In the genomic region with DNA sequence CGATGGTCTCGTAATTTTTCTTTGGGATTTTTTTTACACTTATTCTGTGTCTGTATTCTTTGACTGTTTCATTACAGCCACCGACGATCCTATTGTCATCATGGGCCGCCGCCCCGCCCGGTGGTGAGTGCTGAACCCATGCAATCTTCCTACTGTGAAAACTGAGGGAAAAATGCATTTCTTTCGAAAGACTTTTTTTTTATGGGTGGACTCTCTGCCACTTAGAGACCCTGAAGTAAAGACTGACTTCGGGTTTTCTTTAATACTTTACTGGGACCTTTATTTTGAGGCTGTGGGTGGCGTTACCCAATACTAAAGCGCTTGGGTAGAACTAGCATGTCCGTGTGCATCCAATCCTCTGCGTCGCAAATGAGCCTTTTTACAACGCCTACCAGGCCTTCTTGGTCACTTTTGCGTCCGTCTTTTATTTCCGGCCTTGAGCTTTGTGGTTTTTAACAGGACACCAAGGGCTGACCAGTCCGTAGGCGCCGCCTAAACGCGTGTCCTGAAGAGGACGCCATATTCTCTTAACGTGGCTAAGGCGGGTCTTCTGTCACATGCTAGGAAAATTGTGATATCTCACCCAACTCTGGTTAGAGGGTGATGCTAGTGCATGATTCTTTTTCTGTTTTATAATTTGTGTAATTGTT, we compare ENCODE assay signal across 8 mouse cellular contexts. TPM values are rescaled to one million over a fixed set of nuclear protein-coding genes. Genes with fewer than 3 reads are reported as not detected.
DNase-seq lines count a peak whose midpoint lies in the region; ATAC-seq and TF ChIP-seq lines count a peak whose summit lies in the region.

No protein-coding gene starts in this region.

- peaks cover 13% of the 10 kb centered on the region for H3K4me1 ChIP-seq in forebrain, embryonic 15.5 days
- no peaks in the 10 kb centered on the region for H3K4me1 ChIP-seq in intestine, embryonic 15.5 days (replicated peaks)
- peaks cover 5% of the 10 kb centered on the region; the same call in 1 of the 2 replicates for H3K4me1 ChIP-seq in liver, postnatal 0 days (ENCODE audit: insufficient read depth)
- H3K4me1 ChIP-seq in neural tube, embryonic 13.5 days (replicated peaks) = peaks cover 16% of the 10 kb centered on the region

- peak overlapping the region; percentile 49 for H3K4me2 ChIP-seq in forebrain, embryonic 15.5 days (replicated peaks)
- H3K4me2 ChIP-seq in intestine, embryonic 15.5 days (replicated peaks) = peak overlapping the region; percentile 48
- H3K4me2 ChIP-seq in liver, postnatal 0 days (ENCODE audit: low read depth, low read length) = peak overlapping the region; percentile 71
- peak overlapping the region; percentile 68 for H3K4me2 ChIP-seq in neural tube, embryonic 13.5 days

- no peak for TF ChIP-seq CTCF in layer of hippocampus, adult 2 months (conservative IDR thresholded peaks at IDR 0.05)
- 0 out of 2 replicates have a peak, but pooled peaks have one; percentile 14 for TF ChIP-seq CTCF in liver, postnatal 0 days (IDR thresholded peaks at IDR 0.05; ENCODE audit: low read depth)

- no peak for TF ChIP-seq EP300 in liver, postnatal 0 days (IDR thresholded peaks at IDR 0.05; ENCODE audit: low read depth)

- H3K27me3 ChIP-seq in forebrain, embryonic 15.5 days = no peaks in the 10 kb centered on the region
- H3K27me3 ChIP-seq in intestine, embryonic 15.5 days (replicated peaks) = no peaks in the 10 kb centered on the region
- H3K27me3 ChIP-seq in liver, postnatal 0 days (ENCODE audit: insufficient read depth, low read length) = no peaks in the 10 kb centered on the region
- no peaks in the 10 kb centered on the region for H3K27me3 ChIP-seq in neural tube, embryonic 13.5 days

- peaks cover 4% of the 10 kb centered on the region; the same call in 1 of the 2 replicates for H3K36me3 ChIP-seq in forebrain, embryonic 15.5 days
- H3K36me3 ChIP-seq in intestine, embryonic 15.5 days = no peaks in the 10 kb centered on the region
- 0 out of 2 replicates have a peak, but pooled peaks cover 4% of the 10 kb centered on the region for H3K36me3 ChIP-seq in liver, postnatal 0 days (replicated peaks; ENCODE audit: insufficient read depth, low read length)
- peaks cover 12% of the 10 kb centered on the region for H3K36me3 ChIP-seq in neural tube, embryonic 13.5 days

- no peaks in the 10 kb centered on the region for H3K9me3 ChIP-seq in forebrain, embryonic 15.5 days
- no peaks in the 10 kb centered on the region for H3K9me3 ChIP-seq in intestine, embryonic 15.5 days
- H3K9me3 ChIP-seq in liver, postnatal 0 days (ENCODE audit: low read length) = no peaks in the 10 kb centered on the region
- H3K9me3 ChIP-seq in neural tube, embryonic 13.5 days = no peaks in the 10 kb centered on the region

- peak overlapping the region; percentile 82 for H3K4me3 ChIP-seq in layer of hippocampus, adult 2 months
- H3K4me3 ChIP-seq in forebrain, embryonic 15.5 days = peak overlapping the region; percentile 61
- peak overlapping the region; percentile 47 for H3K4me3 ChIP-seq in intestine, embryonic 15.5 days (replicated peaks)
- H3K4me3 ChIP-seq in liver, postnatal 0 days (ENCODE audit: low read depth, low read length) = peak overlapping the region; percentile 68
- peak overlapping the region; percentile 62 for H3K4me3 ChIP-seq in neural tube, embryonic 13.5 days

- H3K9ac ChIP-seq in forebrain, embryonic 15.5 days (replicated peaks) = peak overlapping the region; percentile 70
- peak overlapping the region; percentile 60 for H3K9ac ChIP-seq in intestine, embryonic 15.5 days
- peak overlapping the region; percentile 80 for H3K9ac ChIP-seq in liver, postnatal 0 days (replicated peaks)
- H3K9ac ChIP-seq in neural tube, embryonic 13.5 days = peak overlapping the region; percentile 82

- peak overlapping the region; percentile 90 for H3K27ac ChIP-seq in layer of hippocampus, adult 2 months
- H3K27ac ChIP-seq in forebrain, embryonic 15.5 days (replicated peaks) = peak overlapping the region; percentile 95
- H3K27ac ChIP-seq in intestine, embryonic 15.5 days = peak overlapping the region; percentile 77; the same call in 1 of the 2 replicates
- H3K27ac ChIP-seq in liver, postnatal 0 days (ENCODE audit: low read depth) = peak overlapping the region; percentile 71
- peak overlapping the region; percentile 56 for H3K27ac ChIP-seq in neural tube, embryonic 13.5 days (replicated peaks)

- WGBS in forebrain, embryonic 15.5 days = 18% methylated on average over 27 of the region's 27 CpGs
- WGBS in intestine, embryonic 15.5 days = 18% methylated on average over 27 of the region's 27 CpGs
- 19% methylated on average over 27 of the region's 27 CpGs for WGBS in liver, postnatal 0 days (ENCODE audit: insufficient replicate concordance)
- WGBS in neural tube, embryonic 13.5 days = 22% methylated on average over 27 of the region's 27 CpGs

- DNase-seq in layer of hippocampus, adult 2 months (ENCODE audit: low spot score in 2 of 2) = no peak
- no peak for DNase-seq in layer of hippocampus, adult 9-10 months (ENCODE audit: low spot score)
- peak; percentile 49 for DNase-seq in adrenal gland, postnatal 10 days
- DNase-seq in liver, postnatal 0 days = peak; percentile 41

- ATAC-seq in forebrain, embryonic 15.5 days (replicated peaks) = 0 out of 2 replicates have a peak, but pooled peaks have one; percentile 0
- ATAC-seq in intestine, embryonic 15.5 days = no peak
- 0 out of 2 replicates have a peak, but pooled peaks have one; percentile 3 for ATAC-seq in liver, postnatal 0 days
- 0 out of 2 replicates have a peak, but pooled peaks have one; percentile 0 for ATAC-seq in neural tube, embryonic 13.5 days (ENCODE audit: low read depth)
- ATAC-seq in megakaryocyte-erythroid progenitor cell, adult 5-6 weeks (replicated peaks; ENCODE audit: low FRiP score, low TSS enrichment, poor library complexity, severe bottlenecking) = no peak; the same call in 1 of the 2 replicates

RNA-seq across cellular contexts. Expression of a gene that starts 0.4 kb away (rescaled TPM):
- 100 to 1,000 TPM; 137 to 175 TPM for total RNA-seq in layer of hippocampus, adult 2 months (2021)
- total RNA-seq in adrenal gland, postnatal 10 days (2021) = 100 to 1,000 TPM; 377 to 392 TPM
- polyA plus RNA-seq in forebrain, embryonic 15.5 days (2015; fragmentation: Nextera tagmentation; extraction: Ambion mirVana) = 503 and 525 TPM in 2 replicates
- polyA plus RNA-seq in intestine, embryonic 15.5 days (2015; fragmentation: Nextera tagmentation; extraction: Ambion mirVana) = 818 and 879 TPM in 2 replicates
- 438 and 471 TPM in 2 replicates for polyA plus RNA-seq in liver, postnatal 0 days (2015; fragmentation: Nextera tagmentation; extraction: Ambion mirVana)
- 582 and 609 TPM in 2 replicates for polyA plus RNA-seq in neural tube, embryonic 13.5 days (2015; fragmentation: Nextera tagmentation; extraction: Ambion mirVana)
- 4,546 and 4,933 TPM in 2 replicates for total RNA-seq in megakaryocyte-erythroid progenitor cell, adult 5-6 weeks (2014; fragmentation: Nextera tagmentation)
- 1,280 and 1,947 TPM in 2 replicates for total RNA-seq in megakaryocyte-erythroid progenitor cell, adult 5-6 weeks (2017)

RNA-seq across cellular contexts. Expression of a gene that starts 10.7 kb away (rescaled TPM):
- 10 to 100 TPM; 61.4 to 71.4 TPM for total RNA-seq in layer of hippocampus, adult 2 months (2021)
- 10 to 100 TPM; 57.6 to 90.8 TPM for total RNA-seq in adrenal gland, postnatal 10 days (2021)
- 93.6 and 101 TPM in 2 replicates for polyA plus RNA-seq in forebrain, embryonic 15.5 days (2015; fragmentation: Nextera tagmentation; extraction: Ambion mirVana)
- 74.9 and 81.1 TPM in 2 replicates for polyA plus RNA-seq in intestine, embryonic 15.5 days (2015; fragmentation: Nextera tagmentation; extraction: Ambion mirVana)
- polyA plus RNA-seq in liver, postnatal 0 days (2015; fragmentation: Nextera tagmentation; extraction: Ambion mirVana) = 30.4 and 31.2 TPM in 2 replicates
- polyA plus RNA-seq in neural tube, embryonic 13.5 days (2015; fragmentation: Nextera tagmentation; extraction: Ambion mirVana) = 80.2 and 86.0 TPM in 2 replicates
- 37.9 and 62.6 TPM in 2 replicates for total RNA-seq in megakaryocyte-erythroid progenitor cell, adult 5-6 weeks (2014; fragmentation: Nextera tagmentation)
- 37.0 and 41.7 TPM in 2 replicates for total RNA-seq in megakaryocyte-erythroid progenitor cell, adult 5-6 weeks (2017)

RNA-seq across cellular contexts. Expression of a gene that starts 11.1 kb away (rescaled TPM):
- 1 to 10 TPM; 1.6 to 2.1 TPM for total RNA-seq in layer of hippocampus, adult 2 months (2021)
- 10 to 100 TPM; 10.5 to 19.1 TPM for total RNA-seq in adrenal gland, postnatal 10 days (2021)
- polyA plus RNA-seq in forebrain, embryonic 15.5 days (2015; fragmentation: Nextera tagmentation; extraction: Ambion mirVana) = 2.2 and 2.4 TPM in 2 replicates
- polyA plus RNA-seq in intestine, embryonic 15.5 days (2015; fragmentation: Nextera tagmentation; extraction: Ambion mirVana) = 11.0 TPM in 2 replicates
- 10.0 and 10.8 TPM in 2 replicates for polyA plus RNA-seq in liver, postnatal 0 days (2015; fragmentation: Nextera tagmentation; extraction: Ambion mirVana)
- 3.4 and 4.5 TPM in 2 replicates for polyA plus RNA-seq in neural tube, embryonic 13.5 days (2015; fragmentation: Nextera tagmentation; extraction: Ambion mirVana)
- total RNA-seq in megakaryocyte-erythroid progenitor cell, adult 5-6 weeks (2014; fragmentation: Nextera tagmentation) = 12.9 and 22.9 TPM in 2 replicates
- 15.6 and 28.0 TPM in 2 replicates for total RNA-seq in megakaryocyte-erythroid progenitor cell, adult 5-6 weeks (2017)

RNA-seq across cellular contexts. Expression of a gene that starts 16.5 kb away (rescaled TPM):
- total RNA-seq in layer of hippocampus, adult 2 months (2021) = 10 to 100 TPM; 31.8 to 39.5 TPM
- 10 to 100 TPM; 38.0 to 45.0 TPM for total RNA-seq in adrenal gland, postnatal 10 days (2021)
- 17.7 and 18.1 TPM in 2 replicates for polyA plus RNA-seq in forebrain, embryonic 15.5 days (2015; fragmentation: Nextera tagmentation; extraction: Ambion mirVana)
- 21.7 and 25.7 TPM in 2 replicates for polyA plus RNA-seq in intestine, embryonic 15.5 days (2015; fragmentation: Nextera tagmentation; extraction: Ambion mirVana)
- 6.8 and 7.4 TPM in 2 replicates for polyA plus RNA-seq in liver, postnatal 0 days (2015; fragmentation: Nextera tagmentation; extraction: Ambion mirVana)
- polyA plus RNA-seq in neural tube, embryonic 13.5 days (2015; fragmentation: Nextera tagmentation; extraction: Ambion mirVana) = 16.3 and 16.6 TPM in 2 replicates
- total RNA-seq in megakaryocyte-erythroid progenitor cell, adult 5-6 weeks (2014; fragmentation: Nextera tagmentation) = 67.1 and 96.2 TPM in 2 replicates
- total RNA-seq in megakaryocyte-erythroid progenitor cell, adult 5-6 weeks (2017) = 74.5 and 113 TPM in 2 replicates

RNA-seq across cellular contexts. Expression of a gene that starts 21.4 kb away (rescaled TPM):
- 10 to 100 TPM; 77.1 to 78.0 TPM for total RNA-seq in layer of hippocampus, adult 2 months (2021)
- total RNA-seq in adrenal gland, postnatal 10 days (2021) = 100 to 1,000 TPM; 151 to 183 TPM
- 105 and 116 TPM in 2 replicates for polyA plus RNA-seq in forebrain, embryonic 15.5 days (2015; fragmentation: Nextera tagmentation; extraction: Ambion mirVana)
- 274 and 316 TPM in 2 replicates for polyA plus RNA-seq in intestine, embryonic 15.5 days (2015; fragmentation: Nextera tagmentation; extraction: Ambion mirVana)
- 30.2 and 34.1 TPM in 2 replicates for polyA plus RNA-seq in liver, postnatal 0 days (2015; fragmentation: Nextera tagmentation; extraction: Ambion mirVana)
- polyA plus RNA-seq in neural tube, embryonic 13.5 days (2015; fragmentation: Nextera tagmentation; extraction: Ambion mirVana) = 90.3 and 102 TPM in 2 replicates
- total RNA-seq in megakaryocyte-erythroid progenitor cell, adult 5-6 weeks (2014; fragmentation: Nextera tagmentation) = 118 and 156 TPM in 2 replicates
- total RNA-seq in megakaryocyte-erythroid progenitor cell, adult 5-6 weeks (2017) = 299 and 337 TPM in 2 replicates

Comparison
In these comparisons a context has a peak if more than half of its experiments do, and no peak if none do; other contexts are left out.
1. DNase-seq: peak in adrenal gland, postnatal 10 days (single experiment) and liver, postnatal 0 days (single experiment); none in layer of hippocampus, adult 2 months (0 of 2) and layer of hippocampus, adult 9-10 months (single experiment).
2. ATAC-seq: peak in forebrain, embryonic 15.5 days (single experiment), liver, postnatal 0 days (single experiment) and neural tube, embryonic 13.5 days (single experiment); none in intestine, embryonic 15.5 days (single experiment) and megakaryocyte-erythroid progenitor cell, adult 5-6 weeks (single experiment).
3. Peak in every context shown above with its lines, with median percentiles within 50 percentile points of each other: H3K27ac ChIP-seq, H3K4me3 ChIP-seq, H3K4me2 ChIP-seq and H3K9ac ChIP-seq.